Mouse (Mus musculus) kidney, adult 2 months (tissue): ENCODE measurements around the gene Olfr803. TPM values are rescaled to one million over a fixed set of nuclear protein-coding genes. Genes with fewer than 3 reads are reported as not detected.

Source experiments
- DNase-seq: peaks from one replicate; pipeline ENCODE4 v3.0.0; 2021
- H3K27ac ChIP-seq: fragments of 200-500 bp; 2 replicates; pipeline ENCODE4 v1.5.1; 2012; ENCODE audit warnings: low read depth, low read length, control low read depth, inconsistent platforms; ENCODE audit not compliant: insufficient read depth
- H3K27me3 ChIP-seq: fragments of 200-500 bp; replicated peaks from 2 replicates; pipeline ENCODE4 v1.6.1; 2012; ENCODE audit warnings: mild to moderate bottlenecking, moderate library complexity, low read length, inconsistent platforms; ENCODE audit not compliant: control insufficient read depth, insufficient read depth
- H3K36me3 ChIP-seq: fragments of 200-500 bp; 2 replicates; pipeline ENCODE4 v1.6.1; 2012; ENCODE audit warnings: mild to moderate bottlenecking, moderate library complexity, low read length, inconsistent platforms; ENCODE audit not compliant: control insufficient read depth, insufficient read depth
- H3K4me1 ChIP-seq: fragments of 200-500 bp; 2 replicates; pipeline ENCODE4 v1.6.1; 2011; ENCODE audit warnings: low read length; ENCODE audit not compliant: control insufficient read depth, insufficient read depth
- H3K4me3 ChIP-seq: fragments of 200-500 bp; 2 replicates; pipeline ENCODE4 v1.5.1; 2011; ENCODE audit warnings: mild to moderate bottlenecking, low read depth, low read length, control low read depth; ENCODE audit not compliant: insufficient read depth
- CTCF ChIP-seq: fragments of 200-500 bp; conservative IDR thresholded peaks from 2 replicates; pipeline ENCODE4 v1.5.1; 2011; ENCODE audit warnings: low read depth, mild to moderate bottlenecking, control low read depth, low read length, moderate library complexity, mixed read lengths; ENCODE audit not compliant: insufficient read depth, insufficient read length
- POLR2A ChIP-seq: fragments of 200-500 bp; IDR thresholded peaks from one replicate; pipeline ENCODE4 v1.6.1; 2011; ENCODE audit warnings: low read depth, low read length, control low read depth
- WGBS: fragments of 180-500 bp; shearing (Covaris S2); methylation state at CpG from one replicate; pipeline ENCODE4 v1.1.7; 2018; 5-methylcytosine and 5-hydroxymethylcytosine counted together
- polyA plus RNA-seq: library from polyadenylated mRNA; depleted of rRNA; stranded (reverse); fragments of >200 nt; gene quantifications from 2 replicates; pipeline ENCODE4 v1.2.3, GENCODE M21; 2012; rRNA removed

Olfr803 gene
- polyA plus RNA-seq = not detected in 2 replicates

DNA sequence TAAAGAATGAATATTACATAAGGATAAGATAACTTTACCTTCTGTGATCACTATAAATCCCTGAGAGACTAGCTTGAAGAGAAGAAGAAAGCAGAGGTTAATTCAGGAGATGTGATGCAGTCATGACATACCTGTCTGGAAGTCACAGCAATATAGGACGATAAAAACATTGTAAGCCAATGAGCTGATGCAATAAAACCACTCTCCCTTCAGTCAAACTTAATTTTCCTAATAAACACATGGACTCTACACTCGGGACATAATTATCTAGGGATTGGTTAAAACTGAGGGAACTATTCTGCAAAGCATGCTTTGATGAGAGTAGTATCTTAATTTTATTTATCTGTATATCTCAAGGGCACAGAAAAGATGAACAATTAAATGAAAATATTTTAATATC lies at the start of gene Olfr803:
TSS of gene Olfr803 (minus strand) at position 101 of the 400 bp plus-strand sequence.
- Histone ChIP-seq H3K27me3 (no peaks in the 10 kb centered on the region), H3K4me3 (no peak within 1 kb of the TSS), H3K36me3 (no peaks in the 10 kb centered on the region), H3K27ac (no peak within 1 kb of the TSS), H3K4me1 (no peaks in the 10 kb centered on the region)
- no peak for TF ChIP-seq POLR2A
- no peak for TF ChIP-seq CTCF
- no peak for DNase-seq
- WGBS = 70% methylated on average over 2 of the region's 2 CpGs

DNA sequence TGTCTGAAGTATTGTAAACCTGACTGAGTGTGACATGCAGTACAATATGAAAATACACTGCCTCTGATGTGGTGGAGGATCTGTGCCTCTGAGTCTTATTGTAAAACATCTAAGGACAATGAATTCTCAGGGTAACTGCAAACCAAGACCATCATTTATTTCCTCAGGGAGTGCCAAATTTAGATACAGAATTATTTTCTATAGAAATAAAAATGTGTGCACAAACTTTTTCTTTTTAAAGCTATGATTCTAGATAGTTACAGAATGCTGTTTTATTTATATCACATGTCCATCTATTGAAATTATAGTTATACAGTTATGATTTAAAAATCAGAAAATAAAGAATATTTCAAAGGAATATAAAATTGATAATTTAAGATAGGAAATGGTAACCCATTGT lies 47.7 kb upstream of the Olfr803 start, which contains the start of gene Olfr806:
TSS of gene Olfr806 (minus strand) at position 101 of the 400 bp plus-strand sequence.
- H3K36me3 ChIP-seq = no peaks in the 10 kb centered on the region
- TF ChIP-seq POLR2A = no peak
- no peak for TF ChIP-seq CTCF
- no peak within 1 kb of the TSS for H3K27ac ChIP-seq
- no peaks in the 10 kb centered on the region for H3K4me1 ChIP-seq
- H3K27me3 ChIP-seq = no peaks in the 10 kb centered on the region
- H3K4me3 ChIP-seq = no peak within 1 kb of the TSS
- no peak for DNase-seq

DNA sequence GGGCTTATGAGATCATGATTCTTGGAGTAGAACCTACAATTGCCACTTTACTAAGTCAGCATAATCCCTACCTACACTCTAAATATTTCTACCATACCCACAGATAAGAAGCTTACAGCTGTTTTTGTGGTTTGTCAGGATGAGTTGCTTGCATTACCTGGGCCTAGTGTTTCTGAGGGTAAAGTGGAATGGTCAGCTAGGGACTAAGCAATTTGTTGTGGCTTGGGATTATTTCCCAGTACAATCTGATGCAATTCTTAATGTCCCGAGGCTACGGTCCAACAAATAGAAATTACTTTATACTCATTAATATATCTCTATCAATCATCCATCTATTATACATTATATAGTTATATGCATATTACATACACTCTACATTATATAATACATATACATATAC lies 35.2 kb upstream of the Olfr803 start, which contains the start of gene Olfr805:
TSS of gene Olfr805 (minus strand) at position 101 of the 400 bp plus-strand sequence.
- no peak within 1 kb of the TSS for H3K27ac ChIP-seq
- H3K27me3 ChIP-seq = no peaks in the 10 kb centered on the region
- no peak within 1 kb of the TSS for H3K4me3 ChIP-seq
- WGBS = 96% methylated on average over 2 of the region's 2 CpGs
- no peak for TF ChIP-seq POLR2A
- DNase-seq = no peak
- no peaks in the 10 kb centered on the region for H3K4me1 ChIP-seq
- H3K36me3 ChIP-seq = no peaks in the 10 kb centered on the region

DNA sequence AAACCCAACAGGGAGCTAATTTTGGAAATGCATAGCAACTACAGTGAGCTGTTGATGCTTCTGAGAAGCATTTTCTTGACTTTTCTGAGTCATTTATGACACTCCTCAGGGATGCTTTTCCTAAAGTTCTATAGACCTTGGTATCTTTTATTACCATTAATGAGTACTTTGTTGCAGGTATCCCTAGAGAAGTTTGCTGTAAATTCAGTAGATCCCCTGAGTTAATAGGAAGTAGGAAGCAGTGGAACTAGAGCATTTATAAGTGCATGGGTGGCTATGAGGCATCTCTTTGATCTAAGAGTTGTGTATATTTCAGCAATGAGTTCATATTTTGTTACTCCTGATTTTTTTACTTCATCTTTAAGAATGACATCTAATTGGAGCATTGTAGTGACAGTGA lies 8.8 kb upstream of the Olfr803 start, which contains the start of gene Olfr804:
TSS of gene Olfr804 (plus strand) at position 301 of the 400 bp plus-strand sequence.
- no peak for DNase-seq
- Histone ChIP-seq H3K4me1 (no peaks in the 10 kb centered on the region), H3K27ac (no peak within 1 kb of the TSS)

DNA sequence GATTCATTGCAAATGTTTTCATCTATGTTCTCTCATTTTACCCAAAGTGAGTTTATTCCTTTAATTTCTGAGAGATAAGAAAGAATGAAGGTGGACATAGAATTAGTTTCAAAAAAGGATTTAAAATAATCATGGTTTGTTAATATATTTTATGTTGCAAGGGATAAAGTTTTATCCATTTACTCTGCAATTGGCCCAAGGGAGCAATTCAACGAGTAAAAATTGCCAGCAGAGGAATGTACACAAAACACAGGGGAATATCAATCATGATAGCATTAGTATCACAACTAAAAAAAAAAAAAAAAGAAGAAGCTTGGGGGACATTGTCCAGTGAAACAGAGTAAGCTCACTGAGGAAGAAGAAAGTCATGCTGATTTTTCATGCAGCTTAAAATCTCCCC lies 6.0 kb downstream of the Olfr803 start, which contains the start of gene Olfr802:
TSS of gene Olfr802 (minus strand) at position 101 of the 400 bp plus-strand sequence.
- no peak within 1 kb of the TSS for H3K4me3 ChIP-seq
- H3K27me3 ChIP-seq = no peaks in the 10 kb centered on the region
- H3K36me3 ChIP-seq = no peaks in the 10 kb centered on the region
- WGBS = 70% methylated on average over 1 of the region's 1 CpGs
- no peak for DNase-seq
- TF ChIP-seq CTCF (no peak), POLR2A (no peak)
- no peaks in the 10 kb centered on the region for H3K4me1 ChIP-seq
- H3K27ac ChIP-seq = no peak within 1 kb of the TSS

More for the DNA sequence above, 8.8 kb upstream of the Olfr803 start, which contains the start of gene Olfr804:
- Histone ChIP-seq H3K27me3 (no peaks in the 10 kb centered on the region), H3K36me3 (no peaks in the 10 kb centered on the region), H3K4me3 (no peak within 1 kb of the TSS)
- no peak for TF ChIP-seq CTCF
- TF ChIP-seq POLR2A = no peak

DNA sequence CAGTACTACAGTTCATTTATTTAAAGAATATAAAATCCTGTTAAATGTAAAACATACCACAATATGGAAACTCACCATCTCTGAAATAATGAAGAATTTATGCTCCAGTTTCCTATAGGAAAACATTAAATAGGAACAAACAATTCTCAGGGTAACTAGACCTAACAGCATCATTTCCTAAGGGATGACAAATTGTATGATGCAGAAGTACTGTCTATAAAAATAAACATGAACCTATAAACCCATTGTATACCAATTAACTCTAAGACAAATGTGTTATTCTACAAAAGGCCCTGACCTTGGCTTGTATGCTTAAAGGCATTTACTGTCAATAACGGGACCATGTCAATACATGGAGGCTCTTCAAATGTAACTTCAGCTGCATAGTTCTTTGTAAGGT lies 20.3 kb downstream of the Olfr803 start, which contains the start of gene Olfr801:
TSS of gene Olfr801 (minus strand) at position 101 of the 400 bp plus-strand sequence.
- no peak for DNase-seq
- 75% methylated on average over 1 of the region's 1 CpGs for WGBS
- H3K27ac ChIP-seq = no peak within 1 kb of the TSS
- TF ChIP-seq CTCF (no peak), POLR2A (no peak)
- no peaks in the 10 kb centered on the region for H3K4me1 ChIP-seq
- H3K36me3 ChIP-seq = no peaks in the 10 kb centered on the region
- H3K4me3 ChIP-seq = no peak within 1 kb of the TSS
- H3K27me3 ChIP-seq = no peaks in the 10 kb centered on the region

DNA sequence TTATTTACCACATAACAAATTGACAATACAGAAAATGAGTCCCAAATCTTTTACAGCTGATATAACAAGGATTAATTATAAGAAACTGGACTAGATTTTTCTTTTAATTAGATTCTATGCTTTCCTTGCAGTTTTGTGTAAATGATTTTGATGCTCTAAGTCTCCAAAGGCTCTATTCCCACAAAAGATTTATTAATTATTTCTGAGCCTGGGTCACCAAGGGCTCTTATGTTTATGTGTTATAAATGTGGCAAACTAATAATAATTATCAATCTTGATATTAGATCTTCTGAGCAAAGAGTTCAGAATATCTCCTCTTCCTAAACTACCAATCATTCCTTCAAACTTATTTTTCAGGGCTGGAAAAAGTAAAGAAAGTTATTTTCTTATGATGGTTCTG lies 36.7 kb downstream of the Olfr803 start, which contains the start of gene Olfr800:
TSS of gene Olfr800 (plus strand) at position 301 of the 400 bp plus-strand sequence.
- Histone ChIP-seq H3K4me3 (no peak within 1 kb of the TSS), H3K27me3 (no peaks in the 10 kb centered on the region), H3K4me1 (no peaks in the 10 kb centered on the region), H3K27ac (no peak within 1 kb of the TSS), H3K36me3 (no peaks in the 10 kb centered on the region)
- DNase-seq = no peak
- TF ChIP-seq POLR2A (no peak), CTCF (no peak)
